ENCODE assay signal across 9 mouse cellular contexts in genomic region chr17:56515690-56516410, GRCm38 (mm10). TPM values are rescaled to one million over a fixed set of nuclear protein-coding genes. Genes with fewer than 3 reads are reported as not detected.
DNase-seq lines count a peak whose midpoint lies in the region; ATAC-seq lines count a peak whose summit lies in the region.
"Had no signal": no experiment of that assay in that cellular context is flagged by ENCODE, and none has a peak within 500 bp of the region (broad histone marks: within the 10 kb centered on the region; RNA-seq: fewer than 3 reads in every experiment).

No protein-coding gene starts in this region.

- DNase-seq in heart, postnatal 25 days (ENCODE audit: low spot score): no peak
- DNase-seq in Muller cell, postnatal 12 days (ENCODE audit: inconsistent ontology term): peak; percentile 14
- peak; percentile 37 for DNase-seq in hindbrain, embryonic 11.5 days (ENCODE audit: low spot score)
- no peak for DNase-seq in spleen, postnatal 4 days (ENCODE audit: low spot score in 2 of 2)
- DNase-seq in frontal cortex, postnatal 14 days (ENCODE audit: low spot score in 2 of 2): no peak

- no peaks in the 10 kb centered on the region for H3K36me3 ChIP-seq in heart, embryonic 13.5 days
- H3K36me3 ChIP-seq in hindbrain, embryonic 11.5 days (ENCODE audit: control insufficient read depth, insufficient read depth, low read length): no peaks in the 10 kb centered on the region
- H3K36me3 ChIP-seq in midbrain, embryonic 15.5 days (replicated peaks): no peaks in the 10 kb centered on the region
- H3K36me3 ChIP-seq in heart, embryonic 11.5 days (ENCODE audit: control insufficient read depth, insufficient read depth, low read length): no peaks in the 10 kb centered on the region

- H3K9ac ChIP-seq in heart, embryonic 13.5 days: peak overlapping the region; percentile 16; the same call in 1 of the 2 replicates
- 0 out of 2 replicates have a peak overlapping the region, but pooled peaks have one; percentile 1 for H3K9ac ChIP-seq in hindbrain, embryonic 11.5 days (ENCODE audit: low read depth, low read length)
- H3K9ac ChIP-seq in midbrain, embryonic 15.5 days: no peak overlapping the region
- H3K9ac ChIP-seq in heart, embryonic 11.5 days (ENCODE audit: low read depth, low read length): no peak overlapping the region

- H3K4me3 ChIP-seq in heart, embryonic 13.5 days: no peak overlapping the region
- no peak overlapping the region for H3K4me3 ChIP-seq in hindbrain, embryonic 11.5 days (ENCODE audit: low read depth, low read length)
- H3K4me3 ChIP-seq in midbrain, embryonic 15.5 days: no peak overlapping the region
- no peak overlapping the region for H3K4me3 ChIP-seq in heart, embryonic 11.5 days (ENCODE audit: low read depth, low read length)

- ATAC-seq in heart, embryonic 13.5 days (ENCODE audit: extremely low read depth, insufficient number of reproducible peaks, low FRiP score, low TSS enrichment): no peak; the same call in 1 of the 2 replicates
- peak; percentile 69 for ATAC-seq in hindbrain, embryonic 11.5 days (ENCODE audit: low FRiP score)
- ATAC-seq in midbrain, embryonic 15.5 days (replicated peaks): peak; percentile 70
- ATAC-seq in heart, embryonic 11.5 days (replicated peaks; ENCODE audit: insufficient number of reproducible peaks, low FRiP score, low TSS enrichment): no peak; the same call in 1 of the 2 replicates

- no peak overlapping the region for H3K27ac ChIP-seq in heart, embryonic 13.5 days (replicated peaks)
- no peak overlapping the region for H3K27ac ChIP-seq in hindbrain, embryonic 11.5 days (ENCODE audit: low read depth, low read length)
- peak overlapping the region; percentile 47 for H3K27ac ChIP-seq in midbrain, embryonic 15.5 days
- H3K27ac ChIP-seq in heart, embryonic 11.5 days (ENCODE audit: low read depth, low read length): no peak overlapping the region

- peaks cover 3% of the 10 kb centered on the region; the same call in 1 of the 2 replicates for H3K9me3 ChIP-seq in heart, embryonic 13.5 days
- no peaks in the 10 kb centered on the region for H3K9me3 ChIP-seq in hindbrain, embryonic 11.5 days (ENCODE audit: control insufficient read depth, low read length)
- H3K9me3 ChIP-seq in midbrain, embryonic 15.5 days: no peaks in the 10 kb centered on the region
- H3K9me3 ChIP-seq in heart, embryonic 11.5 days (replicated peaks; ENCODE audit: control insufficient read depth, low read length): peaks cover 4% of the 10 kb centered on the region; the same call in 1 of the 2 replicates

- H3K27me3 ChIP-seq in heart, embryonic 13.5 days (replicated peaks): peaks cover 65% of the 10 kb centered on the region
- H3K27me3 ChIP-seq in hindbrain, embryonic 11.5 days (ENCODE audit: control insufficient read depth, insufficient read depth, low read length): peaks cover 31% of the 10 kb centered on the region
- H3K27me3 ChIP-seq in midbrain, embryonic 15.5 days (replicated peaks): peaks cover 19% of the 10 kb centered on the region
- H3K27me3 ChIP-seq in heart, embryonic 11.5 days (ENCODE audit: control insufficient read depth, insufficient read depth, low read length): peaks cover 44% of the 10 kb centered on the region

- H3K4me1 ChIP-seq in heart, embryonic 13.5 days: peaks cover 19% of the 10 kb centered on the region
- H3K4me1 ChIP-seq in hindbrain, embryonic 11.5 days (replicated peaks; ENCODE audit: control insufficient read depth, insufficient read depth, low read length): peaks cover 5% of the 10 kb centered on the region
- peaks cover 19% of the 10 kb centered on the region for H3K4me1 ChIP-seq in midbrain, embryonic 15.5 days
- peaks cover 3% of the 10 kb centered on the region for H3K4me1 ChIP-seq in heart, embryonic 11.5 days (ENCODE audit: control insufficient read depth, insufficient read depth, low read length)

- WGBS in heart, embryonic 13.5 days: 15% methylated on average over 13 of the region's 13 CpGs
- 13% methylated on average over 13 of the region's 13 CpGs for WGBS in hindbrain, embryonic 11.5 days
- 10% methylated on average over 13 of the region's 13 CpGs for WGBS in midbrain, embryonic 15.5 days
- 12% methylated on average over 13 of the region's 13 CpGs for WGBS in heart, embryonic 11.5 days (ENCODE audit: insufficient replicate concordance)

- intact Hi-C loops in heart, postnatal 25 days (cut with DNase I): no loop called here

- no peak overlapping the region for H3K4me2 ChIP-seq in heart, embryonic 13.5 days
- no peak overlapping the region for H3K4me2 ChIP-seq in hindbrain, embryonic 11.5 days (replicated peaks; ENCODE audit: low read depth, low read length)
- H3K4me2 ChIP-seq in midbrain, embryonic 15.5 days: 0 out of 2 replicates have a peak overlapping the region, but pooled peaks have one; percentile 17
- no peak overlapping the region for H3K4me2 ChIP-seq in heart, embryonic 11.5 days

RNA-seq across cellular contexts. Expression of gene Znrf4, which starts 3.6 kb away (rescaled TPM):
- polyA plus RNA-seq in heart, embryonic 13.5 days (2015; fragmentation: Nextera tagmentation; extraction: Ambion mirVana): not detected in 2 replicates
- not detected for total RNA-seq in heart, postnatal 25 days (2021)
- not detected in 2 replicates for polyA plus RNA-seq in hindbrain, embryonic 11.5 days (2014; fragmentation: Nextera tagmentation; extraction: Ambion mirVana)
- not detected in 2 replicates for polyA plus RNA-seq in midbrain, embryonic 15.5 days (2015; fragmentation: Nextera tagmentation; extraction: Ambion mirVana)
- not detected in 2 replicates for polyA plus RNA-seq in heart, embryonic 11.5 days (2014; fragmentation: Nextera tagmentation; extraction: Ambion mirVana)
- total RNA-seq: layer of hippocampus, postnatal 14 days had no signal

RNA-seq across cellular contexts. Expression of gene Gm20219, which starts 38.3 kb away (rescaled TPM):
- polyA plus RNA-seq in heart, embryonic 13.5 days (2015; fragmentation: Nextera tagmentation; extraction: Ambion mirVana): 0.19 and 0.37 TPM in 2 replicates
- total RNA-seq in heart, postnatal 25 days (2021): under 1 TPM; 0.26 to 0.28 TPM
- polyA plus RNA-seq in hindbrain, embryonic 11.5 days (2014; fragmentation: Nextera tagmentation; extraction: Ambion mirVana): 1.0 and 1.1 TPM in 2 replicates
- 1.4 and 2.0 TPM in 2 replicates for polyA plus RNA-seq in midbrain, embryonic 15.5 days (2015; fragmentation: Nextera tagmentation; extraction: Ambion mirVana)
- polyA plus RNA-seq in heart, embryonic 11.5 days (2014; fragmentation: Nextera tagmentation; extraction: Ambion mirVana): 0.28 and 0.62 TPM in 2 replicates

RNA-seq across cellular contexts. Expression of gene Ptprs, which starts 39.6 kb away (rescaled TPM):
- 45.4 and 50.1 TPM in 2 replicates for polyA plus RNA-seq in heart, embryonic 13.5 days (2015; fragmentation: Nextera tagmentation; extraction: Ambion mirVana)
- 10 to 100 TPM; 42.2 to 52.2 TPM for total RNA-seq in heart, postnatal 25 days (2021)
- 142 and 156 TPM in 2 replicates for polyA plus RNA-seq in hindbrain, embryonic 11.5 days (2014; fragmentation: Nextera tagmentation; extraction: Ambion mirVana)
- 339 and 349 TPM in 2 replicates for polyA plus RNA-seq in midbrain, embryonic 15.5 days (2015; fragmentation: Nextera tagmentation; extraction: Ambion mirVana)
- 53.0 and 58.1 TPM in 2 replicates for polyA plus RNA-seq in heart, embryonic 11.5 days (2014; fragmentation: Nextera tagmentation; extraction: Ambion mirVana)

Comparison
In these comparisons a context has a peak if more than half of its experiments do, and no peak if none do; other contexts are left out.
1. H3K9ac ChIP-seq: peak in heart, embryonic 13.5 days (single experiment) and hindbrain, embryonic 11.5 days (single experiment); none in midbrain, embryonic 15.5 days (single experiment) and heart, embryonic 11.5 days (single experiment).
2. ATAC-seq: peak in hindbrain, embryonic 11.5 days (single experiment) and midbrain, embryonic 15.5 days (single experiment); none in heart, embryonic 13.5 days (single experiment) and heart, embryonic 11.5 days (single experiment).
3. DNase-seq: peak in Muller cell, postnatal 12 days (single experiment) and hindbrain, embryonic 11.5 days (single experiment); none in heart, postnatal 25 days (single experiment), spleen, postnatal 4 days (0 of 2) and frontal cortex, postnatal 14 days (0 of 2).